Mouse (Mus musculus): ENCODE measurements around the gene Actrt3. TPM values are rescaled to one million over a fixed set of nuclear protein-coding genes. Genes with fewer than 3 reads are reported as not detected.

The Actrt3 gene
- polyA plus RNA-seq, 1 experiment from 2014 or later: not detected

GRCm38 (mm10) chr3:30548928-30549327 is 50.8 kb downstream of the Actrt3 start:
- Histone ChIP-seq H3K27ac (ENCODE audit: low read length) (no peak overlapping the region), H3K36me3 (ENCODE audit: control insufficient read depth, insufficient read depth) (no peaks in the 10 kb centered on the region), H3K9ac (ENCODE audit: low read depth, low read length) (no peak overlapping the region), H3K4me2 (ENCODE audit: low read depth, low read length) (no peak overlapping the region), H3K27me3 (ENCODE audit: control insufficient read depth, insufficient read depth, low read depth, low read length) (no peaks in the 10 kb centered on the region), H3K4me3 (ENCODE audit: low read depth, low read length) (no peak overlapping the region), H3K9me3 (replicated peaks; ENCODE audit: control insufficient read depth, low read length) (no peaks in the 10 kb centered on the region), H3K4me1 (ENCODE audit: control insufficient read depth, low read depth, low read length) (no peaks in the 10 kb centered on the region)
- 69% methylated on average over 7 of the region's 7 CpGs for WGBS (ENCODE audit: insufficient replicate concordance)
- ATAC-seq (ENCODE audit: low read depth): no peak

- Histone ChIP-seq H3K36me3 (ENCODE audit: control insufficient read depth, insufficient read depth) (no peaks in the 10 kb centered on the region), H3K27ac (ENCODE audit: low read length) (no peak within 1 kb of the TSS), H3K4me1 (ENCODE audit: control insufficient read depth, low read depth, low read length) (no peaks in the 10 kb centered on the region), H3K4me3 (ENCODE audit: low read depth, low read length) (no peak within 1 kb of the TSS), H3K9me3 (replicated peaks; ENCODE audit: control insufficient read depth, low read length) (no peaks in the 10 kb centered on the region), H3K9ac (ENCODE audit: low read depth, low read length) (no peak within 1 kb of the TSS), H3K4me2 (ENCODE audit: low read depth, low read length) (no peak within 1 kb of the TSS), H3K27me3 (ENCODE audit: control insufficient read depth, insufficient read depth, low read depth, low read length) (no peaks in the 10 kb centered on the region)
- no peak for ATAC-seq (ENCODE audit: low read depth)
- 76% methylated on average over 3 of the region's 3 CpGs for WGBS (ENCODE audit: insufficient replicate concordance)
Measured at GRCm38 (mm10) chr3:30547908-30548307, 51.8 kb downstream of the Actrt3 start, which contains the start of gene Mecom. Gene Mecom, minus strand, starts transcription at chr3:30548008.

Other genes with a start within 250 kb of the Actrt3 start
- gene Mecom, start 51.9 kb downstream of the Actrt3 start, polyA plus RNA-seq (2015; fragmentation: Nextera tagmentation; extraction: Ambion mirVana): 0.98 and 1.0 TPM in 2 replicates
- 13.4 and 14.2 TPM in 2 replicates for gene Mynn, start 2.1 kb upstream of the Actrt3 start, polyA plus RNA-seq (2015; fragmentation: Nextera tagmentation; extraction: Ambion mirVana)
- not detected in 2 replicates for gene Lrriq4, start 44.6 kb upstream of the Actrt3 start, polyA plus RNA-seq (2015; fragmentation: Nextera tagmentation; extraction: Ambion mirVana)
- gene Lrrc34, start 47.9 kb upstream of the Actrt3 start, polyA plus RNA-seq (2015; fragmentation: Nextera tagmentation; extraction: Ambion mirVana): 0.06 TPM in 2 replicates
- gene Lrrc31, start 99.9 kb upstream of the Actrt3 start, polyA plus RNA-seq (2015; fragmentation: Nextera tagmentation; extraction: Ambion mirVana): not detected in 2 replicates
- gene Samd7, start 146.4 kb upstream of the Actrt3 start, polyA plus RNA-seq (2015; fragmentation: Nextera tagmentation; extraction: Ambion mirVana): 0.02 and 0.06 TPM in 2 replicates
- 45.1 and 51.3 TPM in 2 replicates for gene Sec62, start 192.9 kb upstream of the Actrt3 start, polyA plus RNA-seq (2015; fragmentation: Nextera tagmentation; extraction: Ambion mirVana)

Measured in liver, embryonic 16.5 days (tissue).